Mouse (Mus musculus): ENCODE data around the gene Card11.

- TF ChIP-seq EP300 (IDR thresholded peaks at IDR 0.05; ENCODE audit: low read depth) (no peak), CTCF (IDR thresholded peaks at IDR 0.05; ENCODE audit: low read depth) (no peak)
Measured at GRCm38 (mm10) chr5:140882391-140882790, 118.0 kb downstream of the Card11 start.
